Mouse (Mus musculus) CH12.LX (cell line): ENCODE results near the gene Sept10. TPM values are rescaled to one million over a fixed set of nuclear protein-coding genes. Genes with fewer than 3 reads are reported as not detected.

Experiments used
- DNase-seq: peaks from one replicate; pipeline ENCODE4 v3.0.0-alpha.2; 2013; ENCODE audit errors: extremely low read depth
- H3K27ac ChIP-seq: 2 replicates; pipeline ENCODE4 v1.5.1; 2012; ENCODE audit warnings: low read depth, mild to moderate bottlenecking, control low read depth, moderate library complexity; ENCODE audit not compliant: insufficient read depth
- H3K27me3 ChIP-seq: replicated peaks from 2 replicates; pipeline ENCODE3; 2012; ENCODE audit warnings: inconsistent platforms
- H3K36me3 ChIP-seq, 2 experiments: replicated peaks in 1 of 2; 2 replicates each; pipeline versions ENCODE3 to v1.6.1; 2012; ENCODE audit warnings: inconsistent platforms in 1 of 2, low read length in 1 of 2, mild to moderate bottlenecking in 1 of 2, mixed read lengths in 1 of 2, moderate library complexity in 1 of 2; ENCODE audit not compliant: control insufficient read depth in 1 of 2, insufficient read depth in 1 of 2
- H3K4me1 ChIP-seq, 2 experiments: 2 replicates each; pipeline ENCODE4 v1.6.1; 2012; ENCODE audit warnings: inconsistent platforms in 1 of 2, moderate library complexity in 1 of 2; ENCODE audit not compliant: insufficient read depth in 2 of 2, control insufficient read depth in 1 of 2
- H3K4me2 ChIP-seq: 2 replicates; pipeline ENCODE4 v1.6.1; 2012; ENCODE audit warnings: low read depth, mild to moderate bottlenecking, control low read depth; ENCODE audit not compliant: poor library complexity, insufficient read depth, severe bottlenecking
- H3K4me3 ChIP-seq, 3 experiments: fragments of 150-350 bp in 1 of 3; sonication (generic) in 1 of 3; replicated peaks in 1 of 3; 2 replicates each; pipeline versions ENCODE3 to v1.5.1; 2011 to 2012; ENCODE audit warnings: low read depth in 2 of 3, low read length in 2 of 3, mild to moderate bottlenecking in 2 of 3, moderate library complexity in 2 of 3, control low read depth in 1 of 3, improper control_type of control experiment in 1 of 3, inconsistent platforms in 1 of 3, mixed read lengths in 1 of 3; ENCODE audit not compliant: poor library complexity in 1 of 3
- H3K79me2 ChIP-seq: replicated peaks from 2 replicates; pipeline ENCODE4 v1.6.1; 2012; ENCODE audit warnings: mild to moderate bottlenecking, moderate library complexity; ENCODE audit not compliant: control insufficient read depth, poor library complexity, insufficient read depth, severe bottlenecking; ENCODE audit errors: extremely low read depth
- H3K9ac ChIP-seq: 2 replicates; pipeline ENCODE4 v1.6.1; 2012; ENCODE audit warnings: low read depth, mild to moderate bottlenecking, control low read depth, moderate library complexity; ENCODE audit not compliant: insufficient read depth
- H3K9me3 ChIP-seq: replicated peaks from 2 replicates; pipeline ENCODE3; 2012; ENCODE audit warnings: low read length, inconsistent platforms, mixed read lengths
- BHLHE40 ChIP-seq: IDR thresholded peaks from 2 replicates; pipeline ENCODE4 v1.6.1; 2011; ENCODE audit warnings: mild to moderate bottlenecking, low read depth, low read length, improper control_type of control experiment
- CTCF ChIP-seq, 2 experiments: IDR thresholded peaks in 1 of 2; conservative IDR thresholded peaks in 1 of 2; 2 replicates each; pipeline ENCODE4 v1.5.1; 2011 to 2012; ENCODE audit warnings: low read depth in 2 of 2, low read length in 2 of 2, improper control_type of control experiment in 1 of 2, inconsistent platforms in 1 of 2, mild to moderate bottlenecking in 1 of 2, moderate library complexity in 1 of 2
- ELF1 ChIP-seq: IDR thresholded peaks from 2 replicates; pipeline ENCODE4 v1.6.1; 2014; ENCODE audit warnings: low read depth, mild to moderate bottlenecking, inconsistent platforms, low read length, improper control_type of control experiment
- ETS1 ChIP-seq: conservative IDR thresholded peaks from 2 replicates; pipeline ENCODE4 v1.6.1; 2012; ENCODE audit warnings: low read depth, mild to moderate bottlenecking, inconsistent platforms, low read length, improper control_type of control experiment, moderate library complexity
- IRF4 ChIP-seq: IDR thresholded peaks from 2 replicates; pipeline ENCODE4 v1.6.1; 2014; ENCODE audit warnings: low read depth, mild to moderate bottlenecking, inconsistent platforms, low read length, improper control_type of control experiment
- JUN ChIP-seq: IDR thresholded peaks from 2 replicates; pipeline ENCODE4 v1.6.1; 2011; ENCODE audit warnings: low read depth, mild to moderate bottlenecking, low read length, improper control_type of control experiment, moderate library complexity; ENCODE audit not compliant: insufficient read depth
- MAX ChIP-seq: IDR thresholded peaks from 2 replicates; pipeline ENCODE4 v1.6.1; 2011; ENCODE audit warnings: low read length, improper control_type of control experiment
- RAD21 ChIP-seq: IDR thresholded peaks from 2 replicates; pipeline ENCODE4 v1.6.1; 2011; ENCODE audit warnings: low read depth, mild to moderate bottlenecking, low read length, improper control_type of control experiment, moderate library complexity
- RCOR1 ChIP-seq: conservative IDR thresholded peaks from 2 replicates; pipeline ENCODE4 v1.6.1; 2012; ENCODE audit warnings: low read depth, mild to moderate bottlenecking, inconsistent platforms, low read length, improper control_type of control experiment
- ZMIZ1 ChIP-seq: IDR thresholded peaks from 2 replicates; pipeline ENCODE4 v1.6.1; 2012; ENCODE audit warnings: low read depth, mild to moderate bottlenecking, inconsistent platforms, low read length, improper control_type of control experiment
- ZNF384 ChIP-seq: IDR thresholded peaks from 2 replicates; pipeline ENCODE4 v1.6.1; 2012; ENCODE audit warnings: low read depth, low read length, improper control_type of control experiment, inconsistent platforms
- dilution Hi-C: fragments of 300-500 bp; cut with MboI; formaldehyde crosslinking; loops from 2 replicates; pipeline ENCODE4 v1.14.3; 2020; ENCODE audit warnings: low sequenced_read_pairs; ENCODE audit not compliant: extremely low pct_unique_long_range_greater_than_20kb, extremely low pct_ligation_motif_present
- in situ Hi-C: fragments of 300-500 bp; cut with MboI; formaldehyde crosslinking; loops from 3 replicates; pipeline ENCODE4 v1.14.3; 2019; ENCODE audit warnings: low sequenced_read_pairs, low pct_ligation_motif_present, low pct_unique_long_range_greater_than_20kb, mixed read lengths
- polyA plus RNA-seq: library from polyadenylated mRNA; unstranded; fragments of >175 nt; gene quantifications from 2 replicates; pipeline ENCODE4 v1.2.1, GENCODE M21; 2012; ENCODE audit warnings: low read depth; ENCODE audit not compliant: insufficient read length
- total RNA-seq, 2 experiments: library from RNA; depleted of rRNA; stranded (reverse); fragments of 300-350 nt in 1 of 2; fragments of >200 nt in 1 of 2; gene quantifications; 2 replicates each; pipeline ENCODE4 v1.2.3; 2012 to 2014

Sept10 gene
- total and polyA plus RNA-seq, 3 experiments: 6.9 to 13.1 (median 10.3) TPM

- Histone ChIP-seq H3K79me2 (no peaks in the 10 kb centered on the region), H3K9ac (no peak overlapping the region), H3K36me3 (no peaks in the 10 kb centered on the region), H3K4me3 (no peak overlapping the region), H3K27me3 (no peaks in the 10 kb centered on the region), H3K9me3 (no peaks in the 10 kb centered on the region), H3K27ac (no peak overlapping the region), H3K4me2 (no peak overlapping the region), H3K4me1 (peaks cover 5 to 46% of the 10 kb centered on the region in 2 experiments)
- TF ChIP-seq IRF4 (no peak), RAD21 (no peak), JUN (no peak), ZNF384 (no peak), ELF1 (no peak), MAX (no peak), BHLHE40 (no peak), CTCF (conservative IDR thresholded peaks at IDR 0.05 in 1 of 2, IDR thresholded peaks at IDR 0.05 in 1 of 2; ENCODE audit: low read depth in 2 of 2, low read length in 2 of 2) (no peak)
- no peak for DNase-seq
- in situ Hi-C loops: no loop called here
- dilution Hi-C loops: no loop called here
Observed at GRCm38 (mm10) chr10:59266097-59266496, 44.5 kb upstream of the Sept10 start.

- peaks cover 5 to 46% of the 10 kb centered on the region in 2 experiments for H3K4me1 ChIP-seq
- dilution Hi-C loops (no loop called here), in situ Hi-C loops (no loop called here)
- H3K27me3 ChIP-seq: no peaks in the 10 kb centered on the region
- H3K4me3 ChIP-seq: no peak overlapping the region
- no peak overlapping the region for H3K4me2 ChIP-seq
- no peak overlapping the region for H3K27ac ChIP-seq
- no peak overlapping the region for H3K9ac ChIP-seq
- no peak for DNase-seq
- H3K9me3 ChIP-seq: no peaks in the 10 kb centered on the region
- no peaks in the 10 kb centered on the region for H3K79me2 ChIP-seq
- no peak for TF ChIP-seq ETS1
- TF ChIP-seq, all 38 proteins: peak for 0
- no peaks in the 10 kb centered on the region for H3K36me3 ChIP-seq
Observed at GRCm38 (mm10) chr10:59265674-59266073, 44.0 kb upstream of the Sept10 start.

GRCm38 (mm10) chr10:59265067-59265466 is 43.4 kb upstream of the Sept10 start:
- no peak overlapping the region for H3K4me3 ChIP-seq
- no peak overlapping the region for H3K9ac ChIP-seq
- no peaks in the 10 kb centered on the region for H3K79me2 ChIP-seq
- H3K27ac ChIP-seq: no peak overlapping the region
- dilution Hi-C loops: no loop called here
- in situ Hi-C loops: no loop called here
- H3K4me2 ChIP-seq: no peak overlapping the region
- no peaks in the 10 kb centered on the region for H3K27me3 ChIP-seq
- TF ChIP-seq RCOR1 (no peak), ELF1 (no peak), ZMIZ1 (no peak)
- no peak for DNase-seq
- no peaks in the 10 kb centered on the region for H3K36me3 ChIP-seq
- H3K4me1 ChIP-seq: peaks cover 5 to 46% of the 10 kb centered on the region in 2 experiments
- no peaks in the 10 kb centered on the region for H3K9me3 ChIP-seq
